ENCODE assay signal across 1 mouse cellular context in genomic region chr11:114807025-114807424, GRCm38 (mm10).
TF ChIP-seq lines count a peak whose summit lies in the region.

No protein-coding gene starts in this region.

TF ChIP-seq in myocyte, 11 proteins besides CTCF, POLR2A, EP300 and RAD21 (continued from another document):
- no peak for TF ChIP-seq CEBPB (IDR thresholded peaks at IDR 0.05; ENCODE audit: insufficient read depth, poor library complexity, severe bottlenecking)
